Mouse (Mus musculus) common myeloid progenitor, adult 5-6 weeks (primary cell): ENCODE measurements at regions not wholly inside any gene's neighbourhood (a gene's known extent, or its start where the extent isn't known, plus 50 kb on each side); places are given as distances from the start of the nearest gene placed in this dataset.
"Not testable (repeated sequence)": the region's sequence is repeated elsewhere in the genome, so short reads cannot be mapped to it uniquely, and the experiment has no call there.

Experiments
- ATAC-seq: replicated peaks from 2 replicates; pipeline ENCODE4 v1.8.0; 2016; ENCODE audit warnings: low read depth, mild to moderate bottlenecking, moderate TSS enrichment, inconsistent platforms; ENCODE audit not compliant: poor library complexity, severe bottlenecking

DNA sequence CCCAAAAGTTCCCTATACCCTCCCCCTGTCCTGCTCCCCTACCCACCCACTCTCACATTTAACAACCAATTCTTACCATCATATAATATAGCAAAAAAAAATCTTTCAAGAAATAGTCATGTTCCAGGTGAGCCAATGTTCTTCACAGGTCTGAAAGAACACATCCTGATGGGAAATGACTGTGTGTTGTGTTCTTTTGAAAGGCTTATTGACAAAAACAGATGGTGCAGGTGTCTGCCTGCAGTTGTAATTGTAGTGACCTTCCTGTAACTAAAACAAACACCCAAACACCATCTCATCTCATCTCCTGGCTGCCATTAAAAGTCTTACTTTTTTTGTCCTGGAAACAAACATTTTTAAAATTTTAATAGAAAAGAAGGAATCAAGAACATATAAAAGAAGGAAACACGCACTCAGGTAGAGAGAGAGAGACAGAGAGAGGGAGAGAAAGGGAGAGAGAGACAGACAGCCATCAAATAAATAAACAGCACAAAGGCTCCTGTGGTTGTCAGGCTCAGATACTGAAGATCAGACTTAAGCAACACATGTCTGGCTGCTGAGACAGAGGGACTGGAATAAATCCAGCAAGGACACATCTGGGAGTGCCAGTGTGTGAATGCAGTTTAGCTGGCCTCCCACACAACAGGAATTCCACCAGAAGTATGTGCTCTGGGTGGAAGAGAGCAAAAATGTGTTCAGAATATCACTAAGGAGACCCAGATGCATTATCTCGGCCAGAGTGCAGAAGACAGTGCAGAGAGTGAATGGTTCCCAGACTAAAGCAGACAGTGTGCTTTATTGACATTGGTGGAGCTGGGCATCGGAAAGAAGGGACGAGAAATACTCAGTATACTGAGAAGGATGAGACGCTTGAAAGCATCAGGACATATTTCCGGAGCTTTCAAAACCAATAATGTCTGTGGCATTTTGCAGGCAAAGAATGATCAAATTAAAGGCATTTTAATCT is 513.5 kb upstream of the Klf6 start:
- no peak for ATAC-seq

DNA sequence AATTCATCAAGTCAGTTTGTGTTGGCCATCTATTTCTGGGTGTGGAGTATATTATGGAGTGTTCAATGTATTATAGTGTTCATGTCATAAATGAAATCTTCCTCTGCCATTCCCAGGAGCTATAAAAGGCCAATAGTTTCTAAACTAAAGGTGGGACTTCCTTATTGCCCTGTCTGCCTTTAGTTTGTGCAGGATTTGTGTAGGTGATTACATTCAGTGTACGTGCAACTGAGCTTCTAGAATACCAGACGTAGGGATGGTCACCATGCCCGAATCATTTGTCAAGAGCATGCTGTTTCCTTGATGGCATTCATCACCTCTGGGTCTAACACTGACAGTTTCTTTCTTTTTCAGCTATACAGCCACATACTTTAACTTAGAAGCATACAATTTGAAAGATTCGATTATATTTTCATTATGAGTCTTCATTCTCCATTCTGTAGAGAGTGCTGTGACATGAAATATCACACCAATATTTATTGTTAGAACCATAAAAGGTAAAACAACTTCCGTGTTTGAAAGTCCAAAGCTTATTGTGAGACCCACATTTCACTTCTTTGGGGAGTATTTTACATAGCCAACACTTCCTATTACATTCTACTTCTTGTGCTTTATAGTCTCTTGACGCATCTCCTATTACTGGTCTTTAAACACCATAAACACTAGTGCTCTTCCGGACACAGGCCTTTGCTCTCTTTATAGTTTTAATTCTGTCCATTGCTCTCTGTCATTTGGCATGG is 494.1 kb upstream of the Klf6 start:
- no peak for ATAC-seq

GRCm38 (mm10) chr13:5370007-5370406 is 491.3 kb upstream of the Klf6 start:
- ATAC-seq, result no peak

- ATAC-seq, result no peak
These were observed 488.1 kb upstream of the Klf6 start for GRCm38 (mm10) chr13:5373191-5373590.

GRCm38 (mm10) chr13:5408226-5408804 is 453.0 kb upstream of the Klf6 start:
- no peak for ATAC-seq

- no peak for ATAC-seq
These were observed 449.2 kb upstream of the Klf6 start for GRCm38 (mm10) chr13:5412052-5412451.

GRCm38 (mm10) chr13:5413009-5413408 is 448.3 kb upstream of the Klf6 start:
- not testable (repeated sequence) for ATAC-seq

DNA sequence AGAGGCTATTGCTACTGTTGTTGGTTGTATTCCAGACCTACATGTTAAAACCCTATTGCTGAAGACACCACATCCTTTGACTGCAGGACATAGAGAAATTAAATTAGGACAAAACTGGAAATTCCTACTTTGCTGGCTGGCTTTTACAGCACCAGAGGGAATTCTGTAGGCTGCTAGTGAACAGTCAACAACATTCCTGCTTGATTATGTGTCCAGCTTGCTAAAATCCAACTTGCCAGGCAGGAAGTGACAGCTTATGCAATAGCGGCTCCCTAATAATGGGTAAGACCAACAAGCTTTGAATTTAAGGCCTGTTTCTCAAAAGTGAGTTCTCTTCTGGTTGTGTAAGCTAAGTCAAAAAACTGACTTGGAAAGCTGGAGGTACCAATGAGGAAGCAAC is 437.2 kb upstream of the Klf6 start:
- no peak for ATAC-seq

- ATAC-seq, result no peak
These were observed 435.6 kb upstream of the Klf6 start for GRCm38 (mm10) chr13:5425491-5426232.

DNA sequence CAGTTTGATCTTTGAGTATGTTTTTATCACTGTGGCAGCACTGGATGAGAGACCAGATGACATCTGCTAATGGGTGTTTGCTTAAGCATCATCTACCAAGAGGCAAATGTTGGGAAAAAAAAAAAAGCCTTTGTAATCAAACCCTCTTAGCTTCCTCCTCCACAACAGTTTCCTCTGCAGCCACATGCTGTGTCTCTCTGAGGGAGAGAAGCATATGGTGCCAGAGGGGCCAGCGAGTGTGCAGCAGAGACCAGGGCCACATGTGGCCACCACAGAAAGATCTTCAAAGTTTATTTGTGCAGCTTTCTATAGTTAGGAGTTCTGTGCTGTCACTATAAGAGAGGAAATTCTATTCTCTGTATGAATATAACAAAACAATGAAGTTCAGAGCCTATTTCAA is 427.6 kb upstream of the Klf6 start:
- ATAC-seq, result no peak

GRCm38 (mm10) chr13:5435131-5435530 is 426.2 kb upstream of the Klf6 start:
- no peak for ATAC-seq

- ATAC-seq, result no peak
These were observed 425.1 kb upstream of the Klf6 start for GRCm38 (mm10) chr13:5436191-5436590.

- no peak for ATAC-seq
These were observed 420.8 kb upstream of the Klf6 start for GRCm38 (mm10) chr13:5440454-5440853.

DNA sequence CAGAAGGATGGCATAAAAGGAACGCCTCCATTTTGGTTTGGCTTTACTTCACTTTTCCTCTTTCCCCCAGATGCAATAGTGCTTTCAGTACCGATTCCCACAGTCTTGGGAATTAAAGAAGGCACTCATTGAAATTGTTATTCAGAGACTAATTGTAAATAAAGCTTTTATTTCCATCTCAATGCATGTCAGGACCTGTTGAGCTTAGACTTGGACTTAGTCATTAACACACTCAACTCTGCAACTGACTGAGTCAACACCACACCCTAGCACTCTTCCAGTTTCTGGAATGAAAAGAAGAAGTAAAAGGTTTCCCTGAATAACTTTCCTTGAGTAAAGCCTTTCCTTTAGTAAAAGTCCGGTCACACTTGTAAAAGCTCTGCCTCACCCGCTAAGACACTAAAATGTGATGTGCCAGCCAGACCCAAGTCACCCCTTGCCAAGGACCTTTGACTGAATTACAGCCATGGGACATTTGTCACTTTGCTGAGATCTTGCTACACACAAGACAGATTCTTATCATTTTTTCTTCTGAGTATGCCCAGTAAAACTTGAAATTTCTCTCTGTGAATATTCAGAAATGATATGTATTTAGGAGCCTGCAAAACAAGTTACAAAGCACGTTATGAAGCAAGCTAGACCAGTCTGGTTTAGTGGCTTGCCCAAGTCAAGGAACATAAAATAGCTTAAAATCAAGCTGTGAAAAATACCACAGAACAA is 416.4 kb upstream of the Klf6 start:
- ATAC-seq, result no peak

DNA sequence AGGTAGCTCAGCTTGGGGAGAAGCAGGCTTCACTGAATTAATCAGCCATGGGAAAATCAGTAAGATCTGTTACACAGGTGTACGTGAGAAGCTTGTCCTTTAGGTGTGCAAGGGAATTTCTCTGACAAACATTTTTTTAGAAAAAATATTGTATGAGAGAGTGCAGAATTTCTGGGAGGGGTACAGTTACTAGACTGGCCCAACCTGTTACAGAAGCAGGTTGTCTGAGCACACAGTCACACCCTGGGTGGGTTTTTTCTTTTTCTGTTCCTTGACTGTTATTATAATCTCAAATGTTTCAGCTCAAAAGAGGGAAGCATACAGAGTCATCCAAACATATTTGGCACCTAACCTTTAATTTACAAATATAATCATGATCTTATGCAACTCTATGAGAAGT is 412.7 kb upstream of the Klf6 start:
- ATAC-seq, result no peak

GRCm38 (mm10) chr13:5480779-5481178 is 380.5 kb upstream of the Klf6 start:
- no peak for ATAC-seq

DNA sequence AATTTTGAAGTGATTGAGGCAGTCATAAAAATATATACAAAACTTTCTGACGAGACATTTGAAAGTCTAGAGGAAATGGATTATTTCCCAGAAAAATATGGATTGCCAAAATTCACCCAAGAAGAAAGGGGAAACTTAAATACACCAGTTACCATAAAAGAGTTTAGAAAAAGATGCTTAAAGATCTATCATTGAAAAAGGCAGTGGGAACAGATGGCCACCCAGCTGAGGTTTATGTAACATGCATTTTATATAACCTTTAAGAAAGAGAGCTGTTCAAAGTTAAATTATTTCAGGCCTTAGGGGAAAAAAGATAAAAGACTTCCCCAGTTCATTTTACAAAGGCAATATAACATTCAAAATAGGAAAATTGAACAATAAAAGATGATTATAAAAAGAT is 369.0 kb upstream of the Klf6 start:
- no peak for ATAC-seq

DNA sequence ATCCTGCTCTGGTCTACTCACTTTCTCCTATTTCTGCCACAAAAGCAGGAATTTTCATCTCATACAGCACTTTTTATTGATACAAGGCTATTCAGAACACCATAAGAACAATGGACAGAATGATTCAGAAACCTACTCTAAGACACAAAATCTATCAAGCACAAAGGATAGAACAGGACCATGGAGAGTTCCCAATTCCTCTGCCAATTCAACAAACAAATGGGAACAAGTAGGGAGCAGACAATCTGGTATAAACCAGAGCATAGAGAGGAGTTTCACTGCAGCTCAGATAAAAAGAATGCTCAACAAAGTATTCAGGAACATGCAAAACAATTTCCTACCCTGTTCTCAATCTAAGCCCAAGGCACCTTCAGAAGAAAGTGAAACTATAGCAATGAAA is 363.7 kb upstream of the Klf6 start:
- no peak for ATAC-seq

- ATAC-seq, result peak; percentile 98
These were observed 349.5 kb upstream of the Klf6 start for GRCm38 (mm10) chr13:5511784-5512183.

GRCm38 (mm10) chr13:5515552-5515951 is 345.7 kb upstream of the Klf6 start:
- ATAC-seq, result no peak
